Mouse (Mus musculus): ENCODE measurements around the gene Cep19.

GRCm38 (mm10) chr16:32114968-32115695, 15.5 kb downstream of the Cep19 start:
- TF ChIP-seq CTCF (IDR thresholded peaks at IDR 0.05; ENCODE audit: low read depth) = peak; percentile 93
- no peak for TF ChIP-seq EP300 (IDR thresholded peaks at IDR 0.05; ENCODE audit: low read depth)

Data from heart, postnatal 0 days (tissue).